Mouse (Mus musculus) neural tube, embryonic 13.5 days (tissue): ENCODE measurements around the gene Caskin2. TPM values are rescaled to one million over a fixed set of nuclear protein-coding genes. Genes with fewer than 3 reads are reported as not detected.

Source experiments
- microRNA-seq: library from miRNA; unstranded; fragments of <30 nt; microRNA quantifications from one replicate; pipeline ENCODE4, GENCODE M21; 2016
- polyA plus RNA-seq: library from polyadenylated mRNA; unstranded; fragments of >200 nt; fragmentation: Nextera tagmentation; extraction: Ambion mirVana; gene quantifications from 2 replicates; pipeline ENCODE4 v1.2.1, GENCODE M21; 2015

Gene Caskin2
- polyA plus RNA-seq, 1 experiment from 2014 or later = 15.2 TPM

Small RNAs within 50 kb of the gene (microRNA-seq; reads per million reads assigned to microRNA genes)
- gene Mir5621 = not detected

Other genes with a start within 250 kb of the Caskin2 start
- 99.8 and 119 TPM in 2 replicates for gene Nup85, start 249.2 kb downstream of the Caskin2 start, polyA plus RNA-seq
- 73.9 and 91.8 TPM in 2 replicates for gene Mrps7, start 209.7 kb downstream of the Caskin2 start, polyA plus RNA-seq
- gene Gga3, start 209.6 kb downstream of the Caskin2 start, polyA plus RNA-seq = 36.1 and 36.4 TPM in 2 replicates
- gene Mif4gd, start 200.7 kb downstream of the Caskin2 start, polyA plus RNA-seq = 12.0 and 12.5 TPM in 2 replicates
- gene Slc25a19, start 185.3 kb downstream of the Caskin2 start, polyA plus RNA-seq = 33.0 and 37.5 TPM in 2 replicates
- gene Grb2, start 105.0 kb downstream of the Caskin2 start, polyA plus RNA-seq = 189 and 191 TPM in 2 replicates
- 25.4 and 25.8 TPM in 2 replicates for gene Tmem94, start 48.2 kb downstream of the Caskin2 start, polyA plus RNA-seq
- 22.7 and 23.4 TPM in 2 replicates for gene Tsen54, start 1.1 kb upstream of the Caskin2 start, polyA plus RNA-seq
- 1.4 and 1.8 TPM in 2 replicates for gene Llgl2, start 10.4 kb upstream of the Caskin2 start, polyA plus RNA-seq
- gene Myo15b, start 44.8 kb upstream of the Caskin2 start, polyA plus RNA-seq = 0.10 TPM in 1 of 2 replicates, not detected in the other
- gene Smim5, start 86.3 kb upstream of the Caskin2 start, polyA plus RNA-seq = 0.85 and 1.7 TPM in 2 replicates
- gene Smim6, start 98.4 kb upstream of the Caskin2 start, polyA plus RNA-seq = 0.94 and 1.2 TPM in 2 replicates
- gene Sap30bp, start 119.6 kb upstream of the Caskin2 start, polyA plus RNA-seq = 57.7 and 59.4 TPM in 2 replicates
- gene Recql5, start 119.8 kb upstream of the Caskin2 start, polyA plus RNA-seq = 22.5 and 23.5 TPM in 2 replicates
- gene Itgb4, start 161.1 kb upstream of the Caskin2 start, polyA plus RNA-seq = 1.9 and 2.7 TPM in 2 replicates
- gene Galk1, start 199.1 kb upstream of the Caskin2 start, polyA plus RNA-seq = 73.9 and 74.4 TPM in 2 replicates
- 2,165 and 2,421 TPM in 2 replicates for gene H3f3b, start 214.3 kb upstream of the Caskin2 start, polyA plus RNA-seq
- gene Unk, start 216.7 kb upstream of the Caskin2 start, polyA plus RNA-seq = 32.4 and 33.1 TPM in 2 replicates